Mouse (Mus musculus) ES-E14 (cell line): ENCODE results near the gene Kynu. TPM values are rescaled to one million over a fixed set of nuclear protein-coding genes. Genes with fewer than 3 reads are reported as not detected.

Source experiments
- DNase-seq: peaks from one replicate; pipeline ENCODE4 v3.0.0-alpha.2; 2013; ENCODE audit warnings: low read depth, low spot score
- H3K27ac ChIP-seq: 2 replicates; pipeline ENCODE4 v1.5.1; 2012; ENCODE audit warnings: low read depth, mild to moderate bottlenecking, low read length, moderate library complexity, mixed read lengths; ENCODE audit not compliant: poor library complexity, insufficient read depth, severe bottlenecking
- H3K36me3 ChIP-seq: 2 replicates; pipeline ENCODE4 v1.6.1; 2012; ENCODE audit warnings: mild to moderate bottlenecking, low read length, moderate library complexity, mixed read lengths; ENCODE audit not compliant: control insufficient read depth, poor library complexity, insufficient read depth, severe bottlenecking
- H3K4me1 ChIP-seq, 2 experiments: fragments of 150-350 bp in 1 of 2; sonication (generic) in 1 of 2; 2 replicates each; pipeline ENCODE4 v1.6.1; 2012; ENCODE audit warnings: low read length in 2 of 2, mild to moderate bottlenecking in 1 of 2, mixed read lengths in 1 of 2; ENCODE audit not compliant: control insufficient read depth in 2 of 2, insufficient read depth in 2 of 2, poor library complexity in 1 of 2
- H3K4me3 ChIP-seq, 2 experiments: fragments of 150-350 bp in 1 of 2; sonication (generic) in 1 of 2; 2 replicates each; pipeline ENCODE4 v1.5.1; 2012; ENCODE audit warnings: low read length in 2 of 2, low read depth in 1 of 2, mild to moderate bottlenecking in 1 of 2, mixed read lengths in 1 of 2; ENCODE audit not compliant: insufficient read depth in 1 of 2, poor library complexity in 1 of 2, severe bottlenecking in 1 of 2
- H3K9ac ChIP-seq: 2 replicates; pipeline ENCODE4 v1.6.1; 2012; ENCODE audit warnings: low read depth, mild to moderate bottlenecking, low read length, mixed read lengths; ENCODE audit not compliant: poor library complexity, insufficient read depth, severe bottlenecking
- H3K9me3 ChIP-seq: fragments of 150-350 bp; sonication (generic); 2 replicates; pipeline ENCODE4 v1.6.1; 2012; ENCODE audit warnings: low read depth, mild to moderate bottlenecking, low read length; ENCODE audit not compliant: control insufficient read depth, insufficient read depth
- CHD2 ChIP-seq: IDR thresholded peaks from 2 replicates; pipeline ENCODE4 v1.6.1; 2014; ENCODE audit warnings: mild to moderate bottlenecking, low read depth, low read length, inconsistent platforms
- HCFC1 ChIP-seq: IDR thresholded peaks from 2 replicates; pipeline ENCODE4 v1.6.1; 2012; ENCODE audit warnings: low read length, inconsistent platforms, borderline replicate concordance; ENCODE audit not compliant: insufficient read depth
- MAFK ChIP-seq: IDR thresholded peaks from 2 replicates; pipeline ENCODE4 v1.6.1; 2014; ENCODE audit warnings: mild to moderate bottlenecking, low read depth, low read length, inconsistent platforms; ENCODE audit not compliant: insufficient read depth
- ZC3H11A ChIP-seq: IDR thresholded peaks from 2 replicates; pipeline ENCODE4 v1.6.1; 2012; ENCODE audit warnings: low read depth, mild to moderate bottlenecking, inconsistent platforms, low read length, borderline replicate concordance
- ZNF384 ChIP-seq: IDR thresholded peaks from 2 replicates; pipeline ENCODE4 v1.6.1; 2012; ENCODE audit warnings: low read depth, low read length, inconsistent platforms
- in situ Hi-C, 2 experiments: fragments of 600-800 bp; cut with MboI; formaldehyde crosslinking; loops; one replicate each; pipeline ENCODE4 v1.15.1; 2025; ENCODE audit warnings: low sequenced_read_pairs in 2 of 2, inconsistent platforms in 1 of 2; ENCODE audit not compliant: unreplicated experiment in 2 of 2
- total RNA-seq: library from RNA; depleted of rRNA; stranded (reverse); fragments of 300-350 nt; gene quantifications from 2 replicates; pipeline ENCODE4 v1.2.3, GENCODE M21; 2012

Kynu gene
- total RNA-seq, 1 experiment: 0.45 TPM

- in situ Hi-C loops: no loop called here
- no peaks in the 10 kb centered on the region for H3K36me3 ChIP-seq
- H3K9me3 ChIP-seq: no peaks in the 10 kb centered on the region
- H3K9ac ChIP-seq: no peak overlapping the region
- TF ChIP-seq HCFC1: no peak
- TF ChIP-seq CHD2: no peak
- TF ChIP-seq ZC3H11A: no peak
- no peak for TF ChIP-seq ZNF384
- no peak for TF ChIP-seq MAFK
- H3K4me1 ChIP-seq: no peaks in the 10 kb centered on the region
- no peak overlapping the region for H3K4me3 ChIP-seq
- DNase-seq: no peak
- H3K27ac ChIP-seq: no peak overlapping the region
Observed at GRCm38 (mm10) chr2:43621140-43621539, 66.0 kb downstream of the Kynu start.

GRCm38 (mm10) chr2:43622844-43623243 lies 67.7 kb downstream of the Kynu start:
- Histone ChIP-seq H3K4me3 (no peak overlapping the region), H3K9ac (no peak overlapping the region), H3K36me3 (no peaks in the 10 kb centered on the region), H3K27ac (no peak overlapping the region), H3K4me1 (no peaks in the 10 kb centered on the region), H3K9me3 (no peaks in the 10 kb centered on the region)
- TF ChIP-seq ZNF384 (no peak), ZC3H11A (peak; percentile 68; the same call in 1 of the 2 replicates)
- in situ Hi-C loops: no loop called here
- no peak for DNase-seq

- no peak overlapping the region for H3K27ac ChIP-seq
- TF ChIP-seq CHD2 (no peak), ZNF384 (no peak), MAFK (no peak), ZC3H11A (no peak), HCFC1 (no peak)
- in situ Hi-C loops: no loop called here
- DNase-seq: no peak
- H3K9me3 ChIP-seq: no peaks in the 10 kb centered on the region
- H3K4me3 ChIP-seq: no peak overlapping the region
- no peaks in the 10 kb centered on the region for H3K4me1 ChIP-seq
- no peaks in the 10 kb centered on the region for H3K36me3 ChIP-seq
- no peak overlapping the region for H3K9ac ChIP-seq
Observed at GRCm38 (mm10) chr2:43631786-43632185, 76.7 kb downstream of the Kynu start.

GRCm38 (mm10) chr2:43636498-43636897 lies 81.4 kb downstream of the Kynu start:
- no peak for DNase-seq
- Histone ChIP-seq H3K9ac (no peak overlapping the region), H3K36me3 (no peaks in the 10 kb centered on the region), H3K4me1 (no peaks in the 10 kb centered on the region), H3K9me3 (no peaks in the 10 kb centered on the region), H3K4me3 (no peak overlapping the region), H3K27ac (no peak overlapping the region)
- TF ChIP-seq MAFK (no peak), HCFC1 (no peak), ZNF384 (no peak), CHD2 (no peak), ZC3H11A (0 out of 2 replicates have a peak, but pooled peaks have one; percentile 27)
- in situ Hi-C loops: no loop called here

GRCm38 (mm10) chr2:43646962-43647361 lies 91.8 kb downstream of the Kynu start:
- Histone ChIP-seq H3K27ac (no peak overlapping the region), H3K4me1 (no peaks in the 10 kb centered on the region), H3K36me3 (no peaks in the 10 kb centered on the region), H3K4me3 (no peak overlapping the region), H3K9me3 (no peaks in the 10 kb centered on the region), H3K9ac (no peak overlapping the region)
- TF ChIP-seq HCFC1: no peak
- no peak for TF ChIP-seq ZNF384
- TF ChIP-seq ZC3H11A: no peak
- no peak for TF ChIP-seq CHD2
- no peak for TF ChIP-seq MAFK
- no peak for DNase-seq
- in situ Hi-C loops: no loop called here
